Mouse (Mus musculus): Measurements from ENCODE around the gene AC170998.1.

The AC170998.1 gene

GRCm38 (mm10) chr17:28725783-28726182, at the start of gene AC170998.1:
Gene AC170998.1, plus strand, starts transcription at chr17:28726083.
- DNase-seq, result no peak

DNA sequence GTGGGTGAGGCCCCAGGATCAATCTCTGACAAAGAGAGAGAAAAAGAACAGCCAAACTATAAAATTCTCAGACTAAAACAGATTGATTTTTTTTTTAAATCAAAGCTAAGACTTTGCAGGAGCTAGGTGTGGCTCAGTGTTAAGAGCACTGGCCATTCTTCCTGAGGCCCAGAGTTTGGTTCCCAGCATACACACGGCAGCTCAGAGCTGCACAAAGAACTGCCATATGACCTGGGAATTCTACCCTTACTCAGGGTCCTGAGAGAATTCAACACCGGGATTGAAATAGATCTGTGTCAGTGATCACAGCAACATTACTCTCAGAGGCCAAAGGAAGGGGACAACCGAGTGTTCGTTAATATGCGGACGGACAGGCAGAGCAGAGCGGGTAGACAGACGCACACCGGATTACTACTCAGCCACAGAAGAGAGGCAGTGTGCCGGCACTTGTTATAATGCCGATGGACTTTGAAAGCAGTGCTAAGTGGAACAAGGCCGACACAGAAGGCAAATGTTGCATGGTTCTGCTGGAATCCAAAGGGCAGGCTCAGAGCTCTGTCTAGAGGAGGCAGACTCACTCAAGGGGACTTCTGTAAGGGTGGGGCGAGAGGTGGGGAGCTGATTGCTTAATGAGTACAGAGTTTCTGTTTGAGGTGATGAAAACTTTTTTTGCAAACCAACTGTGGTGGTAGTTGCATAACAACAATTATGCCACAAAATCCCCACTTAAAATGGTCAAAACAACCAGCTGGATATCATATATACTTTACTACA, 43.4 kb upstream of the AC170998.1 start:
- DNase-seq, result no peak

- no peak for DNase-seq
Observed at GRCm38 (mm10) chr17:28683601-28684000, 42.3 kb upstream of the AC170998.1 start.

- DNase-seq, result no peak
Observed at GRCm38 (mm10) chr17:28684631-28685030, 41.3 kb upstream of the AC170998.1 start.

DNA sequence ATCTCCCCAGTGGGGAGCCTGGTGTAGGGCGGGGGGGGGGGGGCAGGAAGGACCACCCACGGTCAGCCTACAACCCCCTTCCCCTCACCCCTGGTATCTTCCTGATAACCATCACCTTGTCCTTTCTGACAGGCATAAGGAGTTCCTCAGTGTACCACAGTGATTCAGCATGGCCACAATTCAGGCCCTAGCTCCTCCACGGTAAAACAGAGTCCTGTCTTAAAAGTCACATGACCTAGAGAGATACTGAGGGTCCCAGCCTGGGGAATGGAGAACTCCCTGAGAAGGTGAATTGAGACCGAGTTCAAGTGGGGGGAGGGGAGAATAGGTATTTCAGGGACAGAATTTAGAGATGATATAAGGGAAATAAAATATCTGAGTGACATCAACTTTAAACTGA, 38.5 kb upstream of the AC170998.1 start:
- DNase-seq, result no peak

- peak; percentile 65 for DNase-seq
Observed at GRCm38 (mm10) chr17:28689586-28690283, 36.1 kb upstream of the AC170998.1 start, which contains the start of gene Slc26a8. Gene Slc26a8, minus strand, starts transcription at chr17:28690233.

- DNase-seq, result peak; percentile 100
Observed at GRCm38 (mm10) chr17:28690776-28691686, 34.9 kb upstream of the AC170998.1 start, which contains the start of gene Mapk14. Gene Mapk14, plus strand, starts transcription at chr17:28691329.

DNA sequence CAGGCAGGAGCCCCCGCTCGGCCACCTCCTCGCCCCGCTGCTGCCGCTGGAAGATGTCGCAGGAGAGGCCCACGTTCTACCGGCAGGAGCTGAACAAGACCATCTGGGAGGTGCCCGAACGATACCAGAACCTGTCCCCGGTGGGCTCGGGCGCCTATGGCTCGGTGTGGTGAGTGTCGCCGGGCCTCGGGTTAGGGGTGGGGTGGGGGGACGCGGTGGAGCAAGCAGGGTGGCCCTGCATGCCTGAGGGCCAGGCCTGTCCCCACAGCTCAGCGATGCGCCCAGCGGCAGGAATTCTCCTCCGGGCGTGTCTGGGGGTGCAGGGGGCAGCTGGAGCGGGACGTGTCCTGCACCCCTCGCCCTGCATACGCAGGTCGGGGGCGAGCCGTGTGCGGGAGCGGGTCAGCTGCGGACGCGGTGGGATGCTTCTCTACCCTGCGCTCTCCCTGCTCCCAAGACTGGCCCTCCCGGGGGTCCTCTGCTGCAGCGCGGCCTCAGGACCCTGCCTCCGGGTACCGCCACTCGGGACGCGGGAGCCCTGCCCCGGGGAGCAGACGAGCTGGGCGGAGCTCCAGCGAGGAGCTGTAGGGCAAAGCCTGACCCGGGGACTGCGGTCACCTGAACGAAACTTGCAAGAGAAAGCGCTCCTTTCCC, 34.1 kb upstream of the AC170998.1 start:
- peak; percentile 48 for DNase-seq

DNA sequence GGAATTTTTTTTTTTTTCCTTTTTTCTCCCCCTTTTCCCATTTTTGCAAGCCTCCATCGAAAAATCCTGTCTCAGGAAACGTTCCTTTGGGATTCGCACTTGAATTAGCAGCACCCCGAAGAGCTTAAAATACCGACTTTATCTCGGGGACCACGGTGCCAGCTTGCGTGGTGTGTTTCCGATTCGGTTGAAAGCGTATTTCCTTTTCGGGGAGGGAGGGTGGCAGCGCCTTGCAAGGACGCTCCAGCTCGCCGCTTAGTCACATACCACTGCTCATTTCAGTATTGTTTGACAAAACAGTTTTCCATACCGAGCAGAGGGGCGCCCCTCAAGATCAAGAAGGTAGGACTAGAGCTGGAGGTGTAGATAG, 33.6 kb upstream of the AC170998.1 start:
- DNase-seq, result peak; percentile 54

DNA sequence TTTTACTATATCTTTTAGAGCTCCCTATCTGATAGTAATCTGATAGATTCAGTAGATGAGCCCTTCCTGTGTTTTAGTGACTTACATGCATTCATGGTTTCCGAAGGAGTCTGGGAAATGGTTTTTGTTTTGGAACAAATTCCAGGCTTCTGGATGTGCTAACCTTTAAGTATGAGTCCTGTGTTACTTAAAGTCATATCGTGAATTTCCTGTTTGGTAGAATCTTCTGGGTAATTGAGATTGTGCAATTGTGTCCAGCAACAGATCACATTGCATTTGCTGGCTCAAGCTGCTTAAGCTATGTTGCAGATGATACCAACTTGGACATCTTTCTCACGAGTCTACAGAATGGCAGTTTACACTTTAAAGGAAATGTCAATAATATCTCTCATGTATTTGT, 32.8 kb upstream of the AC170998.1 start:
- no peak for DNase-seq

DNA sequence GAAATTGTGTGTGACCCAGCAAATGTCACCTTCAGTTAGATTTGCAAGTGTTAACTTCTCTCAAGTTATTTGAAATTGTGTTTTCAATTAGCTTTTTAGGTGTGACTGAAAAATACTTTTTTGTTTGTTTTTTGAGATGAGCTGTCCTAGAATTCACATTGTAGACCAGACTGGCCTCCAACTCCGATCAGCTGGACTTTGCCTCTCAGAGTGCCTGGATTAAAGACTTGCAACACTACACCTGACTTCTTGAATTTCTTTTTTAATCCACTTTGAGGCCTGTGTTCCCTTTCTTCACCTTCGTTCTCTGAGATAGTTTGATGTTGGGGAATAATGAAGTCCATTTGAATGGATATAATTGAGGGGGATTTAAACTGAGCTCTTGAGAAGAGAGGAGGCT, 31.8 kb upstream of the AC170998.1 start:
- no peak for DNase-seq

- no peak for DNase-seq
Observed at GRCm38 (mm10) chr17:28694832-28695231, 31.1 kb upstream of the AC170998.1 start.

- no peak for DNase-seq
Observed at GRCm38 (mm10) chr17:28696641-28697040, 29.2 kb upstream of the AC170998.1 start.

GRCm38 (mm10) chr17:28697290-28698195, 28.3 kb upstream of the AC170998.1 start:
- DNase-seq, result no peak

- DNase-seq, result no peak
Observed at GRCm38 (mm10) chr17:28698245-28698644, 27.6 kb upstream of the AC170998.1 start.

DNA sequence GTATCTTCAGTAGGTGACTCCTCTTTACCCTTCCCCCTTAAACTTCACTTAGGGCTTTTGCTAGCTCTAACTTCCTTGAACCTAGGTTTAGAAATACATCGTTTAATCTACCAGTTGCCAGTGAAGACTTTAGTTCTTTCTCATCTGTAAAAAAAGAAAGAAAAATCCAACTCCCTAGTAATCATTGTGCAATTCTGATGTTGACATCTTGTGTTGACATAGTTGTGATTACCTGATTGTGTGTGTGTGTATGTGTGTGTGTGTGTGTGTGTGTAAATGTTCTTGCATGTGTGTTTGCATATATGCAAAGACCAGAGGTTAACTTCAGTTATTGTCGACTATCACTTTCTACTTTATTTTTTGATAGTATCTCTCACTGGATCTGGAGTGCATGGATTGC, 27.2 kb upstream of the AC170998.1 start:
- DNase-seq, result no peak

- DNase-seq, result no peak
Observed at GRCm38 (mm10) chr17:28699789-28700188, 26.1 kb upstream of the AC170998.1 start.

GRCm38 (mm10) chr17:28701171-28701570, 24.7 kb upstream of the AC170998.1 start:
- DNase-seq, result no peak

GRCm38 (mm10) chr17:28701737-28702136, 24.1 kb upstream of the AC170998.1 start:
- no peak for DNase-seq

DNA sequence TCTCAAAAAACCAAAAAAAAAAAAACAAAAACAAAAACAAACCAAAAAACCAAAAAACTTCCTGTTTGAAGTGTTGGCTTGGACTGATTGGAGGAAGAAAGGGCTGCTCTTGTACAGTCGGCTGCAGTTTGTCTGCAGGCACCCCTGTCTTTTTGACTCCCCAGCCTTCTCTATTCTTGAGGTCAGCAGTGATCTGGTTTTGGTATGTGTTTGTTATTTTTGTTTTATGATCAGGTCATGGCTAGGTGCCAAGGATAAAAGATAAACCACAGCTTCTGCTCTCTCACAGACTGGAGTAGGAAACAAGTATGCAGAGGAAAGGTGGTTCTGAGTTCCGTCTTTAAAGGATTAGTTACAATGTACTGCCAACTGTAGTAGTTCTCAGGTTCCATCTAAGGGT, 23.2 kb upstream of the AC170998.1 start:
- no peak for DNase-seq

DNA sequence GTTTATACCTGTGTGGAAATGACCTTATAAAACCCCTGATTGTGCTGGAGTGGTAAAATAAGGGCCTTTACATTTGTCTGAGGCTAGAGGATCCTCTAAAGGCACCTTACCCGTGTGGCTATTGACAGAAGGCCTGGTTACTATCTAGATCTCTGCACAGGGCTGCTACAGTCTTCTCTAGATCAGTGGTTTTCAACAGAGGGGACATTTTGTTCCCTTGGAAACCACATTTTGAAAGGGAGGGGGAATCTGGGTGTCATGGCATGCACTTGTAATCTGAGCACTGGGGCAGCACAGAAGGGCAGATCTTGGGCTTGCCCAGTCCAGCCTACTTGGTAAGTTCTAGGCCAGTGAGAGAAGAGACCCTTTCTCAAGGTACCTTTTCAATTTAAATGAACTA, 19.2 kb upstream of the AC170998.1 start:
- no peak for DNase-seq

Data from right cerebral cortex, postnatal 25 days (tissue).